Mouse (Mus musculus): ENCODE results near the gene Zkscan16.

Gene Zkscan16

GRCm38 (mm10) chr4:58943420-58944205 lies at the start of gene Zkscan16:
Zkscan16 (plus strand) TSS chr4:58943628.
- peak; percentile 89 to 93 for DNase-seq (ENCODE audit: low spot score in 2 of 2)

- no peak for DNase-seq (ENCODE audit: low spot score in 2 of 2)
Observed at GRCm38 (mm10) chr4:58894399-58894798, 49.0 kb upstream of the Zkscan16 start.

GRCm38 (mm10) chr4:58897436-58897835 lies 46.0 kb upstream of the Zkscan16 start:
- DNase-seq (ENCODE audit: low spot score in 2 of 2), result no peak

GRCm38 (mm10) chr4:58898318-58898717 lies 45.1 kb upstream of the Zkscan16 start:
- DNase-seq (ENCODE audit: low spot score in 2 of 2), result no peak

DNA sequence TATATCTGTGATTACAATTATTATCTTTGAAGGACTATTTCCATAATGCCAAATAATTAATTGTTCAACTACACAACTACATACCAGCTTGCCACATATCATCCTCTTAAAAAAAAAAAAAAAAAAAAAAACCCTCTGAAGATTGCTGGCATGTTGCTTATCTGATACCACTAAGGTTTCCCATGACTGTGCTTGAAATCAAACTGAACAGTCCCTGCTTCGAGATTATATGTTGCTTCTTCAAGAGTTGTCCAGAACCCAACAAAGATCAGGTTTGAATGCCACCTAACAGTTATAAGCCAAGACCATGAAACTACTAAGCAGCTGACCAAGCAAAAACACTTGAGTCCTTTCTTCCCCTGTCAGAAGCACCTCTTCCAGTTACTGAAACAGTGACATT lies 36.0 kb upstream of the Zkscan16 start:
- DNase-seq (ENCODE audit: low spot score in 2 of 2), result no peak

GRCm38 (mm10) chr4:58910175-58911068 lies 33.0 kb upstream of the Zkscan16 start:
- no peak for DNase-seq (ENCODE audit: low spot score in 2 of 2)

DNA sequence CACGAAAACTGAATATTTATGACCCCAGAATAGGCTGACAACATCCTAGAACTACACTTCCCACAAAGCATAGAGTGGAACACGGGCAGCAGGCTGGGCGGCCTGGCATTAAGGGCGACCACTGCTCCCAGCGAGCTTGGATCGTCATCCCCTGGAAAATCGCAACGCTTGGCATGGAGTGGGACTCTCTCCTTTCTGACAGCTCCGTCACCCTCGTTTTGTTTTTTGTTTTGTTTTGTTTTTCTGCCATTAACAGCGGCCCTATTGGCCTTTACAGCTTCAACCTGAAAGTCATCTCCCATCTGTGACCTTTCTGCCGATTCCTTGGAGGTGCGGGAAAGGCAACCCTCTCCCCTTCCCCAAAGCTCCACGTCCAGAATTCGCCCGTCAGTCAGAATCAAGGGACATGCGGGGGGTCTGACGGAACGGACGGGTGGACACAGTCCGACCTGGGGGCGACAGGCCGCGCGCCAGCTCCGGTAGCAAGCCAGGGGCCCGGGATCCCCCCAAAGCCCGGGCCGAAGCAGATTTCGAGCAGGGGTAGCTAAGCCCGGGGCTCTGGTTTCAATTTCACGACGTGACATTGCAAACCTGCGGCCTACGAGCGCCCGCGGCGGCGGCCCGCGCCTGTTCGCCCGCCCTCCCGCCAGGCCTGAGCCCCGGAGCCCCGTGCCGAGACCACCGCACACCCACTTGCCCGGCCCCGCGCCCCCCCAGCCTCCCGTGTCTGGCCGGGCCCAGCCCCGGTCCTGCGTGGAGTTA lies 32.2 kb upstream of the Zkscan16 start:
- DNase-seq (ENCODE audit: low spot score in 2 of 2), result peak; percentile 32 to 63

- DNase-seq (ENCODE audit: low spot score in 2 of 2), result peak; percentile 27 to 71
Observed at GRCm38 (mm10) chr4:58911831-58912628, 31.4 kb upstream of the Zkscan16 start.

DNA sequence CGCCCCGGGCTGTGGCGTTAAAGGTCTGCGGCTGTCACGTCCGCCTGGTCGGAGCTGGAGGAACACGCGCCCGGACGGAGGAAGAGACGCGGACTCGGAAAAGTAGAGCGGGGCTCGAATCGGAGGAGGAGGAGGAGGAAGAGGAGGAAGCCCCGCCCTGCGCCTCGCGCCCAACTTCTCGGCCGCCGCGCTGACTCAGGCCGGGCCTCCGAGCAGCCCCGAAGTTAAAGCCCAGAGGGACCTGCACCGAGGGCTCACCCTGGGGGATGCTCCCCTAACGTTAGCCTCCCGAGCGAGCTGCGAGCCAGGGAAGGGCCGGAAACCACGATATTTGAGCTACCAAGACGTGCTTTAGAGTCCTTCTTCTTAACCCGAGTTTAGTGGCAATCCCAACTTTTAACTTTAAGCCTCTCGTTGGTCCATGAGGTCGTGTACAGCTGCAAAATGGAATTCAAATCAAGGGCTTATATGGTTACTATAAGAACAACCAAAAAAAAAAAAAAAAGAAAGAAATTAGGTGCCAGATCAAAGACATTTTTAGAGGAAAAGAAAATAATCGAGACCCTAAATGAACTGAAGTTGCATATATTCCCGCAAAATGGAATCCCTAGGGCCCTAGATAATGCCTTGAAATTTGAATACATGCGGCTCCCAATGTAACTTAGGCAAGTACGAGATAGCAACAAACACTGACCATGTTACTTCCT lies 30.6 kb upstream of the Zkscan16 start, which contains the start of gene Ecpas:
Gene Ecpas (minus strand): TSS at position 121 of the 707 bp plus-strand sequence.
- peak; percentile 40 to 68 for DNase-seq (ENCODE audit: low spot score in 2 of 2)

- DNase-seq (ENCODE audit: low spot score in 2 of 2), result no peak
Observed at GRCm38 (mm10) chr4:58913336-58914026, 29.9 kb upstream of the Zkscan16 start.

- no peak for DNase-seq (ENCODE audit: low spot score in 2 of 2)
Observed at GRCm38 (mm10) chr4:58915081-58915826, 28.2 kb upstream of the Zkscan16 start.

DNA sequence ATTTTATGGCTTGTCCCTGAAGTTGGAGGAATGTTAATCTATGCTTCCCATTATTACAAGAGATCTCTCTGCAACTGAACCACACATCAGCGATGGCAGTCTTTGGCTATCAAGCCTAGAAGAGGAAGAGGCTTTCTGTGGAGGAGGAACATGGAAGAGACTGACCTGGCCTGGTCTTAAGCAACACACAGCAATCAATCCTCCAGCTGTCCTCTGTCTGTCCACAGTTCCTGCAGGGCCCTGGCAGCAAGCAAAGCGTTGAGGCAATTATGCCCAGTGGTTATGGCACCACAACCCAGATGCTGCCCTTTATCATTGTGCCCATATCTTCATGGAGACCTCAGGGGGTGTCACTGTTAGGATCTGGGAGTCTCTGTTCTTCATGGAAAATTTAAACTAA lies 19.5 kb upstream of the Zkscan16 start:
- DNase-seq (ENCODE audit: low spot score in 2 of 2), result no peak

- no peak for DNase-seq (ENCODE audit: low spot score in 2 of 2)
Observed at GRCm38 (mm10) chr4:58925664-58926063, 17.8 kb upstream of the Zkscan16 start.

- DNase-seq (ENCODE audit: low spot score in 2 of 2), result no peak
Observed at GRCm38 (mm10) chr4:58926120-58926519, 17.3 kb upstream of the Zkscan16 start.

- DNase-seq (ENCODE audit: low spot score in 2 of 2), result no peak
Observed at GRCm38 (mm10) chr4:58927661-58928060, 15.8 kb upstream of the Zkscan16 start.

DNA sequence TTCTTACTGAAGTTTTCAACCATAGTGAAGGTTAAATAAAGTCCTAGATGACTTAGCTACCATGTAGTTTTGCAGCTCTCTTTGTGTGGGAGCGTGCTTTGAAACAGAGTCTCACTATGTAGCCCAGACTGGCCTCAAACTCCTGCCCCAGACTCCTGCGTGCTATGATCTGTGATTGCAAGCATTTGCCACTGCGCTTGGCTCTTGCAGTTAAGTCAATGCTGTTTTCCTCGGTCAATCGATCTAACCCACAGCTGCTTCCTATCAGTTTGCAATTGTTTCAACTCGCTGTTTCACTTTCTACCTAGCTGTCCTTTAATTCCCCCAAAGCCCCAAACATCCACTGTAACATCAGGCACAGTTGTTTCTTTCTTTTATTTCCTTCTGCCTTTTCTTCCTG lies 10.9 kb upstream of the Zkscan16 start:
- DNase-seq (ENCODE audit: low spot score in 2 of 2), result no peak

DNA sequence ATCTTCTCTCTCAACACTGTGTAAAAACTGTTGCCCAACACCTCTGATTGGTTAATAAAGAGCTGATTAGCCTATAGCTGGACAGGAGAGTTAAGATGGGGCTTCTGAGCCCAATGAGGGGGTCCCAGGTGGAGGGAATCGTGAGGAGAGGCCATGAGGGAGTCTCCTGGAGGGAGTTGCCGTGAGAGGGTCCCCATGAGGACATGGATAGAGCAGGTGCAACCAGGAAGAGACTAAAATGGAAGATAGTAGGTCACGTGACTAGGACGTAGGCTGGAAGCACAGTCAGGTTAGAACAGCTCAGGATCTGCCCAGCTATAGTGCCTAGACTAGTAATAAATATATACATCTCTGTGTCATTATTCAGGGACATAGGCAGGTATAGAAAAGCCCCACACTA lies 9.1 kb upstream of the Zkscan16 start:
- DNase-seq (ENCODE audit: low spot score in 2 of 2), result no peak

- DNase-seq (ENCODE audit: low spot score in 2 of 2), result peak in 1 of 2 experiments; percentile 33
Observed at GRCm38 (mm10) chr4:58934746-58935476, 8.5 kb upstream of the Zkscan16 start.

All from cerebellum, postnatal 4 days (tissue).